Mouse (Mus musculus) lung, postnatal 0 days (tissue): Measurements from ENCODE around the gene Prkcd.
A peak's percentile ranks its signal among the peaks of the same experiment; 100 is the strongest.

Experiments used
- CTCF ChIP-seq: IDR thresholded peaks from 2 replicates; pipeline ENCODE4 v1.5.1; 2016; ENCODE audit warnings: antibody characterized with exemption, mild to moderate bottlenecking
- EP300 ChIP-seq: IDR thresholded peaks from 2 replicates; pipeline ENCODE4 v1.6.1; 2016; ENCODE audit warnings: antibody characterized with exemption, mild to moderate bottlenecking, control low read depth

DNA sequence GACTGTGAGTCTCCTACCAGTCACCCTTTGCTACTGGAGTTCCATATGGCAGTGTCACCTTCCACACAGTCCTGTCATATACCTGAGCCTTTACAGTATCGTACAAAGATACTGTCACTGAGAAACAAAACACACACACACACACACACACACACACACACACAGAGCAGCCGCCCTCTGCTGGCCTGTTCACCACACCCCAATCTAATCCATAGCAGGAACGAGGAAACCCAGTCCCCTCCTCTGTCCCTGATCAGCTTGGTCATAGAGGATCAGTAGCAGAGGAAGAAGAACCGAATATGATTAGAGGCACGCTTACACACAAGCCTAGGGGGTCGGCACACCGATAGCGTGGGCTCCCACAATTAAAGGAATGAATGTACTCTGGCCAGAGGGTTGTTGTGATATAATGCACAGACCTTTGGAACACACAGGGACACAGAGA lies 1.7 kb downstream of the Prkcd start:
- no peak for TF ChIP-seq EP300
- peak; percentile 62 for TF ChIP-seq CTCF
